Mouse (Mus musculus): ENCODE measurements around the gene Mynn.

- TF ChIP-seq POLR2A (IDR thresholded peaks at IDR 0.05; ENCODE audit: insufficient read depth, low read depth, low read length) (no peak), CTCF (IDR thresholded peaks at IDR 0.05; ENCODE audit: insufficient read depth, low read depth, low read length) (no peak)
Measured at GRCm38 (mm10) chr3:30560677-30561314, 41.1 kb upstream of the Mynn start.
